ENCODE assay signal across 12 mouse cellular contexts in genomic region chr5:114512756-114513155, GRCm38 (mm10). TPM values are rescaled to one million over a fixed set of nuclear protein-coding genes. Genes with fewer than 3 reads are reported as not detected.
DNase-seq lines count a peak whose midpoint lies in the region; ATAC-seq and TF ChIP-seq lines count a peak whose summit lies in the region.
"Had no signal": no experiment of that assay in that cellular context is flagged by ENCODE, and none has a peak within 500 bp of the region (broad histone marks: within the 10 kb centered on the region; RNA-seq: fewer than 3 reads in every experiment).

No protein-coding gene starts in this region.

- no peak for ATAC-seq in hindbrain, embryonic 13.5 days (ENCODE audit: low FRiP score)
- ATAC-seq in hindbrain, embryonic 14.5 days (ENCODE audit: low FRiP score): no peak
- peak; percentile 53 for ATAC-seq in lung, postnatal 0 days
- ATAC-seq: forebrain, embryonic 14.5 days had no signal

- no peak for TF ChIP-seq POLR2A in thymus, adult 2 months (IDR thresholded peaks at IDR 0.05; ENCODE audit: control insufficient read depth, extremely low read depth, insufficient read depth, low read length, poor library complexity)

- H3K4me1 ChIP-seq in hindbrain, embryonic 13.5 days (replicated peaks): peaks cover 34% of the 10 kb centered on the region
- H3K4me1 ChIP-seq in hindbrain, embryonic 14.5 days (replicated peaks; ENCODE audit: control insufficient read depth, insufficient read depth, low read length): peaks cover 13% of the 10 kb centered on the region; the same call in 1 of the 2 replicates
- peaks cover 7% of the 10 kb centered on the region for H3K4me1 ChIP-seq in thymus, adult 2 months (replicated peaks; ENCODE audit: control insufficient read depth, insufficient read depth, low read length)
- H3K4me1 ChIP-seq in lung, postnatal 0 days (ENCODE audit: insufficient read depth, low read depth, low read length): no peaks in the 10 kb centered on the region

- H3K4me3 ChIP-seq in hindbrain, embryonic 13.5 days: no peak overlapping the region
- H3K4me3 ChIP-seq in hindbrain, embryonic 14.5 days (replicated peaks; ENCODE audit: low read length): no peak overlapping the region
- H3K4me3 ChIP-seq in thymus, adult 2 months (ENCODE audit: control insufficient read depth, insufficient read depth, low read length): no peak overlapping the region
- H3K4me3 ChIP-seq in lung, postnatal 0 days (ENCODE audit: low read depth, low read length): no peak overlapping the region
- H3K4me3 ChIP-seq: heart, embryonic 12.5 days; midbrain, embryonic 12.5 days had no signal

- H3K27me3 ChIP-seq in hindbrain, embryonic 13.5 days: peaks cover 24% of the 10 kb centered on the region
- H3K27me3 ChIP-seq in hindbrain, embryonic 14.5 days (ENCODE audit: control insufficient read depth, insufficient read depth, low read length): no peaks in the 10 kb centered on the region
- H3K27me3 ChIP-seq in thymus, adult 2 months (ENCODE audit: control insufficient read depth, insufficient read depth, low read length): no peaks in the 10 kb centered on the region
- no peaks in the 10 kb centered on the region for H3K27me3 ChIP-seq in lung, postnatal 0 days (replicated peaks; ENCODE audit: insufficient read depth, low read length)

- no peak for TF ChIP-seq EP300 in lung, postnatal 0 days (IDR thresholded peaks at IDR 0.05)

- no peaks in the 10 kb centered on the region for H3K9me3 ChIP-seq in hindbrain, embryonic 13.5 days
- H3K9me3 ChIP-seq in hindbrain, embryonic 14.5 days (ENCODE audit: control insufficient read depth, low read length): no peaks in the 10 kb centered on the region
- H3K9me3 ChIP-seq in lung, postnatal 0 days (ENCODE audit: low read length): no peaks in the 10 kb centered on the region
- H3K9me3 ChIP-seq: heart, embryonic 12.5 days; midbrain, embryonic 12.5 days had no signal

- no peak for DNase-seq in hindbrain, embryonic 14.5 days (ENCODE audit: low spot score)
- peak; percentile 30 for DNase-seq in thymus, postnatal 14 days
- DNase-seq in thymus, adult 2 months: no peak
- peak; percentile 72 for DNase-seq in lung, postnatal 0 days (ENCODE audit: low spot score)
- DNase-seq in thymus, postnatal 4 days: peak; percentile 34
- DNase-seq in left cerebral cortex, adult 8-10 months (ENCODE audit: low spot score in 2 of 2): no peak
- DNase-seq in adrenal gland, postnatal 36 days: no peak
- DNase-seq: cerebellum, postnatal 10 days had no signal

- whole genome bisulfite sequencing in hindbrain, embryonic 13.5 days: 26% methylated on average over 9 of the region's 9 CpGs
- 31% methylated on average over 9 of the region's 9 CpGs for WGBS in hindbrain, embryonic 14.5 days
- 19% methylated on average over 9 of the region's 9 CpGs for WGBS in thymus, adult 2 months
- WGBS in lung, postnatal 0 days: 15% methylated on average over 9 of the region's 9 CpGs

- H3K36me3 ChIP-seq in hindbrain, embryonic 13.5 days: no peaks in the 10 kb centered on the region
- no peaks in the 10 kb centered on the region for H3K36me3 ChIP-seq in hindbrain, embryonic 14.5 days (replicated peaks; ENCODE audit: control insufficient read depth, insufficient read depth)
- H3K36me3 ChIP-seq in thymus, adult 2 months (ENCODE audit: control insufficient read depth, insufficient read depth, low read length): no peaks in the 10 kb centered on the region
- no peaks in the 10 kb centered on the region for H3K36me3 ChIP-seq in lung, postnatal 0 days (ENCODE audit: insufficient read depth, low read length)
- H3K36me3 ChIP-seq: heart, embryonic 12.5 days; midbrain, embryonic 12.5 days had no signal

- no peak for TF ChIP-seq CTCF in thymus, adult 2 months (IDR thresholded peaks at IDR 0.05; ENCODE audit: borderline replicate concordance, control insufficient read depth, extremely low read depth, insufficient read depth, low read length, poor library complexity)
- no peak for TF ChIP-seq CTCF in lung, postnatal 0 days (IDR thresholded peaks at IDR 0.05)

- no peak overlapping the region for H3K27ac ChIP-seq in hindbrain, embryonic 13.5 days
- no peak overlapping the region for H3K27ac ChIP-seq in hindbrain, embryonic 14.5 days
- H3K27ac ChIP-seq in thymus, adult 2 months (ENCODE audit: control insufficient read depth, insufficient read depth, low read length): no peak overlapping the region
- no peak overlapping the region for H3K27ac ChIP-seq in lung, postnatal 0 days (ENCODE audit: low read length)
- H3K27ac ChIP-seq: midbrain, embryonic 12.5 days had no signal

- H3K9ac ChIP-seq in hindbrain, embryonic 13.5 days: no peak overlapping the region
- H3K9ac ChIP-seq in hindbrain, embryonic 14.5 days: no peak overlapping the region
- no peak overlapping the region for H3K9ac ChIP-seq in lung, postnatal 0 days (replicated peaks; ENCODE audit: low read depth)
- H3K9ac ChIP-seq: heart, embryonic 12.5 days; midbrain, embryonic 12.5 days had no signal

- 0 out of 2 replicates have a peak overlapping the region, but pooled peaks have one; percentile 16 for H3K4me2 ChIP-seq in hindbrain, embryonic 13.5 days
- H3K4me2 ChIP-seq in hindbrain, embryonic 14.5 days (replicated peaks): no peak overlapping the region
- no peak overlapping the region for H3K4me2 ChIP-seq in lung, postnatal 0 days (replicated peaks; ENCODE audit: low read depth, low read length)
- H3K4me2 ChIP-seq: heart, embryonic 12.5 days; midbrain, embryonic 12.5 days had no signal

RNA-seq across cellular contexts. Expression of gene Fam222a, which starts 55.1 kb away (rescaled TPM):
- polyA plus RNA-seq in hindbrain, embryonic 13.5 days (2015; fragmentation: Nextera tagmentation; extraction: Ambion mirVana): 5.8 and 6.4 TPM in 2 replicates
- 6.6 and 6.7 TPM in 2 replicates for polyA plus RNA-seq in hindbrain, embryonic 14.5 days (2014; fragmentation: Nextera tagmentation; extraction: Ambion mirVana)
- 15.3 and 18.4 TPM in 2 replicates for polyA plus RNA-seq in thymus, adult 2 months (2012; rRNA removed)
- polyA plus RNA-seq in lung, postnatal 0 days (2015; fragmentation: Nextera tagmentation; extraction: Ambion mirVana): 1.9 and 2.3 TPM in 2 replicates
- total RNA-seq in left cerebral cortex, adult 8-10 months (2022): 10 to 100 TPM in 3 of 4 experiments, 1 to 10 TPM in 1; 8.6 to 12.8 (median 11.6) TPM
- 100 to 1,000 TPM in 1 of 2 experiments, 10 to 100 TPM in 1; 52.1 to 118 TPM for total RNA-seq in adrenal gland, postnatal 36 days (2021)

Comparison
In these comparisons a context has a peak if more than half of its experiments do, and no peak if none do; other contexts are left out.
1. DNase-seq: peak in thymus, postnatal 14 days (single experiment), lung, postnatal 0 days (single experiment) and thymus, postnatal 4 days (single experiment); none in hindbrain, embryonic 14.5 days (single experiment), thymus, adult 2 months (single experiment), left cerebral cortex, adult 8-10 months (0 of 2) and adrenal gland, postnatal 36 days (0 of 2).